Mouse (Mus musculus) thymus, adult 2 months (tissue): Measurements from ENCODE around the gene Slk.

Experiments used
- CTCF ChIP-seq: fragments of 200-500 bp; IDR thresholded peaks from 2 replicates; pipeline ENCODE4 v1.5.1; 2012; ENCODE audit warnings: mild to moderate bottlenecking, control low read depth, low read length, moderate library complexity, borderline replicate concordance; ENCODE audit not compliant: control insufficient read depth, poor library complexity, insufficient read depth; ENCODE audit errors: extremely low read depth
- POLR2A ChIP-seq: fragments of 200-500 bp; IDR thresholded peaks from 2 replicates; pipeline ENCODE4 v1.6.1; 2012; ENCODE audit warnings: mild to moderate bottlenecking, low read length, control low read depth, moderate library complexity; ENCODE audit not compliant: control insufficient read depth, poor library complexity, insufficient read depth; ENCODE audit errors: extremely low read depth

GRCm38 (mm10) chr19:47650366-47651159 lies 71.1 kb downstream of the Slk start:
- TF ChIP-seq CTCF (no peak), POLR2A (no peak)
